8 mouse cellular contexts compared by ENCODE assay signal in genomic region chr19:47327896-47328882, GRCm38 (mm10).
DNase-seq lines count a peak whose midpoint lies in the region; ATAC-seq and TF ChIP-seq lines count a peak whose summit lies in the region.

No protein-coding gene starts in this region.

- peaks cover 47% of the 10 kb centered on the region for H3K4me1 ChIP-seq in intestine, embryonic 14.5 days (replicated peaks; ENCODE audit: control insufficient read depth, insufficient read depth, low read length)
- H3K4me1 ChIP-seq in intestine, postnatal 0 days (replicated peaks; ENCODE audit: control insufficient read depth, insufficient read depth, low read length): peaks cover 10% of the 10 kb centered on the region
- peaks cover 23% of the 10 kb centered on the region for H3K4me1 ChIP-seq in forebrain, embryonic 11.5 days (replicated peaks; ENCODE audit: control insufficient read depth, insufficient read depth, low read length)
- H3K4me1 ChIP-seq in neural tube, embryonic 14.5 days (ENCODE audit: control insufficient read depth, insufficient read depth, low read length): peaks cover 16% of the 10 kb centered on the region; the same call in 1 of the 2 replicates

- no peaks in the 10 kb centered on the region for H3K27me3 ChIP-seq in intestine, embryonic 14.5 days (replicated peaks; ENCODE audit: control insufficient read depth, insufficient read depth, low read length)
- no peaks in the 10 kb centered on the region for H3K27me3 ChIP-seq in intestine, postnatal 0 days (replicated peaks; ENCODE audit: control insufficient read depth, insufficient read depth, low read length)
- no peaks in the 10 kb centered on the region for H3K27me3 ChIP-seq in forebrain, embryonic 11.5 days (ENCODE audit: control insufficient read depth, insufficient read depth, low read length)
- H3K27me3 ChIP-seq in neural tube, embryonic 14.5 days (ENCODE audit: control insufficient read depth, insufficient read depth, low read length): no peaks in the 10 kb centered on the region

- H3K4me3 ChIP-seq in intestine, embryonic 14.5 days (ENCODE audit: low read depth, low read length): no peak overlapping the region
- no peak overlapping the region for H3K4me3 ChIP-seq in intestine, postnatal 0 days (ENCODE audit: low read depth, low read length)
- H3K4me3 ChIP-seq in forebrain, embryonic 11.5 days (ENCODE audit: low read depth, low read length): no peak overlapping the region
- H3K4me3 ChIP-seq in neural tube, embryonic 14.5 days (ENCODE audit: low read depth, low read length): no peak overlapping the region

- H3K4me2 ChIP-seq in intestine, embryonic 14.5 days (ENCODE audit: low read length): no peak overlapping the region
- H3K4me2 ChIP-seq in intestine, postnatal 0 days (replicated peaks; ENCODE audit: low read depth): no peak overlapping the region
- no peak overlapping the region for H3K4me2 ChIP-seq in forebrain, embryonic 11.5 days (ENCODE audit: low read depth, low read length, severe bottlenecking)
- no peak overlapping the region for H3K4me2 ChIP-seq in neural tube, embryonic 14.5 days (ENCODE audit: low read depth, low read length)

- no peaks in the 10 kb centered on the region for H3K9me3 ChIP-seq in intestine, embryonic 14.5 days (ENCODE audit: control insufficient read depth, low read length)
- H3K9me3 ChIP-seq in intestine, postnatal 0 days (ENCODE audit: control insufficient read depth): no peaks in the 10 kb centered on the region
- no peaks in the 10 kb centered on the region for H3K9me3 ChIP-seq in forebrain, embryonic 11.5 days (ENCODE audit: control insufficient read depth, low read length)
- H3K9me3 ChIP-seq in neural tube, embryonic 14.5 days (ENCODE audit: control insufficient read depth, low read length): no peaks in the 10 kb centered on the region

- no peak overlapping the region for H3K9ac ChIP-seq in intestine, embryonic 14.5 days (ENCODE audit: low read length)
- no peak overlapping the region for H3K9ac ChIP-seq in intestine, postnatal 0 days (ENCODE audit: low read depth, low read length)
- 0 out of 2 replicates have a peak overlapping the region, but pooled peaks have one; percentile 12 for H3K9ac ChIP-seq in forebrain, embryonic 11.5 days (ENCODE audit: low read length)
- H3K9ac ChIP-seq in neural tube, embryonic 14.5 days (replicated peaks; ENCODE audit: low read depth, low read length): no peak overlapping the region

- H3K36me3 ChIP-seq in intestine, embryonic 14.5 days (ENCODE audit: control insufficient read depth, insufficient read depth, low read length): no peaks in the 10 kb centered on the region
- no peaks in the 10 kb centered on the region; the same call in 1 of the 2 replicates for H3K36me3 ChIP-seq in intestine, postnatal 0 days (ENCODE audit: control insufficient read depth, insufficient read depth)
- H3K36me3 ChIP-seq in forebrain, embryonic 11.5 days (ENCODE audit: control insufficient read depth, insufficient read depth, low read length): no peaks in the 10 kb centered on the region
- no peaks in the 10 kb centered on the region for H3K36me3 ChIP-seq in neural tube, embryonic 14.5 days (ENCODE audit: control insufficient read depth, insufficient read depth, low read length)

- WGBS in intestine, embryonic 14.5 days: 13% methylated on average over 11 of the region's 11 CpGs
- 20% methylated on average over 11 of the region's 11 CpGs for WGBS in intestine, postnatal 0 days
- WGBS in forebrain, embryonic 11.5 days: 32% methylated on average over 11 of the region's 11 CpGs
- WGBS in neural tube, embryonic 14.5 days: 20% methylated on average over 11 of the region's 11 CpGs

- DNase-seq in intestine, embryonic 14.5 days (ENCODE audit: low spot score): no peak
- DNase-seq in forebrain, embryonic 11.5 days (ENCODE audit: low spot score): no peak
- peak; percentile 40 to 55 for DNase-seq in kidney, postnatal 4 days
- no peak for DNase-seq in frontal cortex, adult 2 months (ENCODE audit: extremely low spot score in 1 of 2, low spot score in 1 of 2)
- DNase-seq in layer of hippocampus, adult 9-10 months (ENCODE audit: low spot score): no peak
- no peak for DNase-seq in testis, postnatal 14 days (ENCODE audit: low spot score)

- H3K27ac ChIP-seq in intestine, embryonic 14.5 days (ENCODE audit: low read depth): peak overlapping the region; percentile 71
- no peak overlapping the region for H3K27ac ChIP-seq in intestine, postnatal 0 days (ENCODE audit: low read depth, low read length)
- no peak overlapping the region for H3K27ac ChIP-seq in forebrain, embryonic 11.5 days (ENCODE audit: low read depth, low read length)
- H3K27ac ChIP-seq in neural tube, embryonic 14.5 days (ENCODE audit: low read depth, low read length): 0 out of 2 replicates have a peak overlapping the region, but pooled peaks have one; percentile 34

- TF ChIP-seq CTCF in intestine, postnatal 0 days (IDR thresholded peaks at IDR 0.05; ENCODE audit: low read depth): no peak

- peak; percentile 17; the same call in 1 of the 2 replicates for ATAC-seq in intestine, embryonic 14.5 days (replicated peaks; ENCODE audit: low FRiP score, low TSS enrichment, low read depth)
- ATAC-seq in intestine, postnatal 0 days: no peak
- ATAC-seq in forebrain, embryonic 11.5 days (replicated peaks; ENCODE audit: low FRiP score): peak; percentile 34
- no peak; the same call in 1 of the 2 replicates for ATAC-seq in neural tube, embryonic 14.5 days (ENCODE audit: low read depth)

Comparison
In these comparisons a context has a peak if more than half of its experiments do, and no peak if none do; other contexts are left out.
1. ATAC-seq: peak in intestine, embryonic 14.5 days (single experiment) and forebrain, embryonic 11.5 days (single experiment); none in intestine, postnatal 0 days (single experiment) and neural tube, embryonic 14.5 days (single experiment).
2. H3K27ac ChIP-seq: peak in intestine, embryonic 14.5 days (single experiment) and neural tube, embryonic 14.5 days (single experiment); none in intestine, postnatal 0 days (single experiment) and forebrain, embryonic 11.5 days (single experiment).
3. DNase-seq: peak in kidney, postnatal 4 days (2 of 2); none in intestine, embryonic 14.5 days (single experiment), forebrain, embryonic 11.5 days (single experiment), frontal cortex, adult 2 months (0 of 2), layer of hippocampus, adult 9-10 months (single experiment) and testis, postnatal 14 days (single experiment).